Mouse (Mus musculus) heart, postnatal 14 days (tissue): ENCODE measurements around the gene Mto1. TPM values are rescaled to one million over a fixed set of nuclear protein-coding genes. Genes with fewer than 3 reads are reported as not detected.

Experiments used
- DNase-seq, 2 experiments: peaks; one replicate each; pipeline ENCODE4 v3.0.0; 2021 to 2022
- intact Hi-C: fragments of 180-260 bp; cut with DNase I; formaldehyde crosslinking; loops from one replicate; pipeline ENCODE4 v1.15.1; 2025
- long read RNA-seq, 2 experiments: library from polyadenylated mRNA; stranded (forward); transcript quantifications; one replicate each; pipeline ENCODE4 v2.0.0; 2021
- total RNA-seq, 2 experiments: library from RNA; stranded (reverse); gene quantifications; 2 replicates each; pipeline ENCODE4 v1.2.3; 2021

Gene Mto1
- 10 to 100 TPM; 20.6 to 23.5 TPM for total RNA-seq
- long read RNA-seq, experiment 1, transcript Mto1-201 (12 exons, 2,366 nt): major isoform, 31 of 37 reads
- long read RNA-seq, experiment 1, partial matches to known transcripts: 0 of 37 reads
- long read RNA-seq, experiment 1, other reads (novel, unspliced or antisense): 6 of 37 reads
- long read RNA-seq, experiment 2, transcript Mto1-201 (12 exons, 2,366 nt): major isoform, 26 of 29 reads
- long read RNA-seq, experiment 2, partial matches to known transcripts: 0 of 29 reads
- long read RNA-seq, experiment 2, other reads (novel, unspliced or antisense): 3 of 29 reads

DNA sequence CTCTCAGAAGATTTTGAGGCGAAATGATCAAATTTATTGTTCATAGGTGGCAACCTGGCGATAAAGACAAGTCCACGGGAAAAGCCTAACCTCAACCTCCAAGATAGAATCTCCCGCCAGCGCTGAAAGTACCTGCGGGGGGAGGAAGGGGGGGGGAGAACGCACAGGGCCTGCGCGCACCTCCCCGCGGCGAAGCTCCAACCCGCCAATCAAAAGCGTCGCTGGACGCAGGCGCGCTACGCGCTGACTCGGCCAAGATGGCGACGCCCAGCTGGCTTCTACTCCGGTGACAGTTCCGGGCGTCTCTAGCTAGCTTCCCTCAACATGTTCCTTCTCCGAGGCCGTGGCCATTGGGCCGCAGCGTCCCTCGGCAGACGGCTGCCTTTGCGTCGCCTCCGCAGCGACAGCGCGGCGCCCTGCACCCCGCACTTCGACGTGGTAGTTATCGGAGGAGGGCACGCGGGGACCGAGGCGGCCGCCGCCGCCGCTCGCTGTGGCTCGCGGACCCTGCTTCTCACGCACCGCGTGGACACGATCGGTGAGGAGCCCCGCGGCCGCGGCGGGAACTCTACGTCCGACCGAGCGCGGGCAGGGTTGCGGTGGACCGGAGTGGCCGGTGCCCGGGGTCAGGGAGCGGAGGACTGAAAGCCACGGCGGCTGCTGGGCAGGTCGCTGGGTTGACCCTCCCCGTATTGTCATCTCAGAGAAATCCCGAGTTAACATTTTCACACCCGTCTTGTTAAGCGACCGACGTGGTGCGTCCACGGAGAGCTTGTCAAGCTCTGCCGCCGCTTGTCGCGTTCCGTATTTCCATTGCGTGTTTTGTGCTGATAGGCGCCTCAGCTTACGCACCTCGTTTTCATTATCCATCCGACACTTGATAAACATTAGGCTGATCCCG, at the start of gene Mto1, which contains the start of gene Gm17324:
Gene Mto1 (plus strand): TSS at position 236 of the 901 bp plus-strand sequence.
Gene Gm17324 (minus strand): TSS at position 814 of the 901 bp plus-strand sequence.
- intact Hi-C loops: loop anchor here (2.0 to 10.0 kb wide), 2 partner anchors 33 to 343 kb away; partner anchors contain the start of genes Fbxo9 and Ick
- DNase-seq: peak; percentile 93

- no peak for DNase-seq
- intact Hi-C loops: no loop called here
These were observed 47.4 kb upstream of the Mto1 start for GRCm38 (mm10) chr9:78400570-78400969.

- DNase-seq: no peak
- intact Hi-C loops: no loop called here
These were observed 46.4 kb upstream of the Mto1 start for GRCm38 (mm10) chr9:78401596-78401995.

DNA sequence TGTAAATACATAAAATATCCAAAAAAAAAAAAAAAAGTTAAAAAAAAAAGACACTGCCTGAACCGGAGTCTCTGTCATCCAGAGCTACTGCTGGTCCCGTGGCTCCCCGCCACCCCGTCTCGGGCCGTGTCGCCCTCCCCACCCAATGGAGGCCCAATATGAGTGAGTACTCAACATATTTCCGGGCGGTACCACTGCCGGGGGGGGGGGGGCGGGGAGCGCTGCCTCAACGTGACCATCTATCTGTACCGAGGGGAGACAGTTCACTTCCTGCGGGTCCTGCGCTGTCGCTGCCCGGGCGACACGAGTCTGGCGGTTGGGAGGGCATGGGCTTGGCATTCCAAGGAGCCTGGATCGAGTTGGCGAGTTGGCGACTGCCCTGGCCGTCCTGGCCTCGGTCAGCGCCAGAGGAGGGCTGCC, 20.6 kb upstream of the Mto1 start:
- DNase-seq: no peak
- intact Hi-C loops: no loop called here

DNA sequence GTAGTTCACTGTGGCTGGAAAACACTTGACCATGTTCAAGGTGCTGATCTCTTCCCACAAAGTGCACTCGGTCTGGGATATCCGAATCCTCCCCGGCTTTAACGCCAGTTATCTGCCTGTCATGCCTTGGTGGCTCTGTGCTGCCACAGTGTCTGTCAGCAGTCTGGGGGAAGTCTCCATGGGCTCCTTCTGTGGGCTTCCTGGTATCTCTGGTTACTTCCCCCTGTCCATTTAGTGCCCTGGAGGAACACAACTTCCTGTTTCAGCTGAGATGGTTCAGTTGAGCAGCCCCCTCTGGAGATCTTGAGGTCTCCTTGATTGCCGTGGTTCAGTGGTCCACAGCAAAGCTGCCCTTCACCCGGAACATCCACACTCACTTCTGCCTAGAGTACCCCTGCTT, 19.8 kb upstream of the Mto1 start:
- no peak for DNase-seq
- intact Hi-C loops: no loop called here

GRCm38 (mm10) chr9:78428870-78429432, 19.1 kb upstream of the Mto1 start:
- DNase-seq: no peak
- intact Hi-C loops: no loop called here

GRCm38 (mm10) chr9:78429551-78429950, 18.5 kb upstream of the Mto1 start:
- no peak for DNase-seq
- intact Hi-C loops: no loop called here

- DNase-seq: no peak
- intact Hi-C loops: no loop called here
These were observed 17.5 kb upstream of the Mto1 start for GRCm38 (mm10) chr9:78430486-78430885.

- DNase-seq: no peak
- intact Hi-C loops: no loop called here
These were observed 15.5 kb upstream of the Mto1 start for GRCm38 (mm10) chr9:78432471-78432870.

DNA sequence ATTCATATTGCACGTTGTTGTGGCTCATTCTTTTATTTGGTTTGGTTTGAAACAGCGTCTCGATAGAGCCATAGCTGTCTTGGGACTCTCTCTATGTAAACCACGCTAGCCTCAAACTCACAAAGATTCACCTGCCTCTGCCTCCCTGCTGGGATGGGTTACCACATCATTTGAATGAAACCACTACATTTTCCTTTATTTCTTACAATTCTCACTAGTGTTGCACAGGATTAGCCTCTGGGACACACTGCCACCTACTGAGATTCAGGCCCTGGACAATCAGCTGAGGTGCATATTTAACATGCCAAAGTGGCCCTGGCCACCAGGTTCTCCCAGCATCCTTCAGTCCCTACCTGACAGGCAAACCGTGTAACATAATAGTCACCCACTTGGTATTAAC, 8.6 kb upstream of the Mto1 start:
- DNase-seq: no peak
- intact Hi-C loops: loop anchor here (5.0 kb wide), 1 partner anchor 77 kb away; no protein-coding TSS in a partner anchor

DNA sequence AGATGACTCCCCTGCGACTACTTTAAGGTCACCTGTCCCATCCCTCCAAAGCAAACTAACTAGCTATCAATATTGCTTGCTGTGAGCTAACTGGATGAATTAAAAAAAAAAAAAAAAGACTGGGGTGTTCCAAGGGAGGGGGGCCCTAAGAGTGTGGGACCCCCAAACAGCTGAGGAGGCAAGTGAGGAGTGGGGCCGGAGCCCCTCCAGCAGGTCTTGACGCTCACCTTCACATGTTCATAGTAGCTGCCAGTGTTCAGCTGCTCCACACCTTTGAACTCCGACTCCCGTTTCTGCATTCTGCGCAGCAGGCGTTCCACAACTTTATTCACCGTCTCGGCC, 5.8 kb upstream of the Mto1 start:
- no peak for DNase-seq
- intact Hi-C loops: loop anchor here (10.0 kb wide), 1 partner anchor 337 kb away; the partner anchor contains the start of genes Fbxo9 and Ick

DNA sequence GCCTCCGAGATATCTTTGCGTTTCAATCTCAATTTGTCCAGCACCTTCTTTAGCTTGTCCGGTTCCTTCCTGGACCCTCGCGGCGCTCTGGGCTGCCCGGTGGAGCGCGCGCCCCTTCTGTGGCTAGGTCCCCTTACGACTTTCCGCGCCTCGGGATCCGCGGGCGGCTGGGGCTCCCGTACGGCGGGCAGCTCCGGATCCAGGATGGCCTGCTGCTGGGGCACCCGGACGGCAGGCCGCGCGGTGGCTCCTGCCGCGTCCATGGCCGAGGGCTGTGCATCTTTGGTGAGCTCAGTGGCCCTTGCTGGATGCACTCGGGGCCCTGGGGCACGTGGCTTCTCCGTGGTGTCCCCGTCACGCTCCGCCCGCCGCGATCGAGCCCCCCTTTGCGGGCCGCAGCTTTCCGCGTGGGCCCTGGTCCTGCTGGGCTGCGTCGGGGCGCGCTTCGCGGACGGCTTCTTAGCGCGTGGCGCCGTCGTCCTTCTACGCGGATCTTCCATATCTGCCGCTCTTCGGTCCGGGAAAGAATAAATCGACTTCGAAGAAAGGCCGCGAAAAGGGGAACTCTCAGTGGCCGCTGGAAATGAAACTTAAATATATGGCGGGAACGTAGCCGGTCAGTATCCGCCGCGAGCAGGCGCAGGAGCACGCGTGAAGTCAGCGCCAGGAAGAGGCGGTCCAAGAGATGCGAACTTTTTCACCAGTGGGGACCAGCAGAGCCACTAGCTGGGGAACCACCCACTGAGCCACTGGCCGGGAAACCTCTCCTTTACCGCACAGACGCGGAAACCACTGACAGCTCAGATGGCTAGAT, 5.2 kb upstream of the Mto1 start, which contains the start of gene Cgas:
Gene Cgas (minus strand): TSS at position 659 of the 814 bp plus-strand sequence.
- DNase-seq: peak; percentile 69 to 70
- intact Hi-C loops: loop anchor here (10.0 kb wide), 1 partner anchor 338 kb away; the partner anchor contains the start of genes Fbxo9 and Ick

- no peak for DNase-seq
- intact Hi-C loops: loop anchor here (10.0 kb wide), 1 partner anchor 343 kb away; the partner anchor contains the start of genes Fbxo9 and Ick
These were observed 419 bp upstream of the Mto1 start for GRCm38 (mm10) chr9:78447606-78447972.

DNA sequence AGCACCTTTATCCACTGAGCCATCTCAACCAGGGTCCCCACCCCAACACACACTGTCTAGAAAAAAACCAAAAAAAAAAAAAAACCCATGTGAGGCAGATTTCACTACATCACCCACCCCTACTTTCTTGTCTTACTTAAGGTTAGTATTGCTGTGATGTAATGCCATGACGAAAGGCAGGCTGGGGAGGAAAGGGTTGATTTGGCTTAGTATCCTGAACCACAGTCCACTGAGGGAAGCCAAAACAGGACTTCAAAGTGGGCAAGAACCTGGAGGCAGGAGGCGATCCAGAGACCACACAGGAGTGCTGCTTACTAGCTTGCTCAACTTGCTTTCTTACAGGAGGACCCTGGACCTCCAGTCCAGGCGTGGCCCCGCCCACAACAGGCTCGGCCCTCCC, 2.4 kb downstream of the Mto1 start:
- no peak for DNase-seq
- intact Hi-C loops: no loop called here

DNA sequence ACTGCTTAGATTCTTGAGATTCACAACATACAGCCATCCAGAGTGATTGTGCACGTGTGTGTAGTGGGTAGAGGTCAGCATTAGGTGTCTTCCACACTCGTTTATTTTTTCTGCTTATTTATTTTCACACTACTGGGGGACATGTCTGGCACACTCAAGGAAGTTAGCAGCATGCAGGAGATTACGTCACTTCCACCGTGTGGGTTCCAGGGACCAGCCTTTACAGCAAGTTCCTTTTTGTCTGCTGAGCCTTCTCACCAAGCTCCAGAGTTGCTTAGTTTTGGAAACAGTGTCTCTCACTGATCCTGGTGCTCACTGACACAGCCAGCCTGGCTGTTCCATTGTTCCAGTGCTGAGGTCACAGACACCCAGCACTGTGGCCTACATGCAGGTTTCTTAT, 3.4 kb downstream of the Mto1 start:
- intact Hi-C loops: no loop called here
- DNase-seq: peak in 1 of 2 experiments; percentile 10

DNA sequence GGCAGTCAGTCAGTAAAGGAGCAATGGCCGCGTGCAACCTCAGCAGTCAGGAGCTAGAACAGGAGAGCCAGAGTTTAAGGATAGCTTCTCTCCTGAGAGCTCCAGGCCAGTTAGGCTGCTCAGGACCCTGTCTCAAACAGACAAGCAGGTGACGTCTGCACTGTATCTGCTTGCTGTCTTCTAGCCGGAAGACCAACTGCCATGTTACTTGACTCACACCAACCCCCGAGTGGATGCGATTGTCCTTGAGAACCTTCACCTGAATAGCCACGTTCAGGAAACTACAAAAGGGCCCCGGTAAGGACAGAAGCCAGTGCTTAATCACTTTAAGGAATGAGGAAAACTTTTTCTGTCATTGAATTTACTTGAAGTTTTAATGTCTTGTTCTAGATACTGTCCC, 9.0 kb downstream of the Mto1 start:
- DNase-seq: no peak
- intact Hi-C loops: no loop called here

GRCm38 (mm10) chr9:78463337-78463736, 15.3 kb downstream of the Mto1 start:
- intact Hi-C loops: no loop called here

DNA sequence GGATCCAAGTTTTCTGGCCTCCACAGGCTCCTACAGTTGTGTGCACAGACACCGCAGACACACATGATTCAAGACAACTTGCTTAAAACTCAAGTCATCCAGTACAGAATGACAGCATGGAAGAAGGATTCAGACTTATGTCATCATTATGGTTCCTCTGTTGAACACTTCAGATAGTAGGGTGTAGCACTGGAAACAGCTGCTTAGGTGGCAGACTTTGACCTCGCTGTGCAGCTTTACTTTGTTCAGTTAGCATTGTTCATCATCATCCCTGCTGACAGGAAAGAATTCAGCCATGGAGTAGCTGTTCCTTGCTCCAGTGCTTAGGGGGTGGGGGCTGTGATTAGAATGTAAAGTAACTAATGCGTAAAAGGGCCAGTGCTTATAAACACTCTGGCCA, 17.7 kb downstream of the Mto1 start:
- no peak for DNase-seq
- intact Hi-C loops: no loop called here

More at GRCm38 (mm10) chr9:78463337-78463736, 15.3 kb downstream of the Mto1 start:
- no peak for DNase-seq

DNA sequence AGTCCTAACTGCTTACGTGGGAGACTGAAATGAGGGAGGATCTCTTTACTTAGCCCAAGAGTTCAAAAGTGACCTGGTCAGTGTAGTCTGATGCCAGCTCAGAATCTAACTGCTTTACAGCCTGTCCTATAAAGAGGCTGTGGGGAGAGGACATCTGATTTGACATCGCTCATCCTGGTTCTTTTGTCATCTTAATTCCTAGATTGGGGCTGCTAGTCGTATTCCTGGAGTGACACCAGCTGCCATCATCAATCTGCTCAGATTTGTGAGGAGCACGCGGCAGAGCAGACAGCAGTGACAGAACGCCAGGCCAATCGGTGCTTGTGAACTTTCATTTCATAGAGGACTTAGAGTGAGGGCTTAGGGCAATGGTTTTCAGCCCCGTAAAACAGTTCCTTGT, 25.6 kb downstream of the Mto1 start:
- intact Hi-C loops: no loop called here

DNA sequence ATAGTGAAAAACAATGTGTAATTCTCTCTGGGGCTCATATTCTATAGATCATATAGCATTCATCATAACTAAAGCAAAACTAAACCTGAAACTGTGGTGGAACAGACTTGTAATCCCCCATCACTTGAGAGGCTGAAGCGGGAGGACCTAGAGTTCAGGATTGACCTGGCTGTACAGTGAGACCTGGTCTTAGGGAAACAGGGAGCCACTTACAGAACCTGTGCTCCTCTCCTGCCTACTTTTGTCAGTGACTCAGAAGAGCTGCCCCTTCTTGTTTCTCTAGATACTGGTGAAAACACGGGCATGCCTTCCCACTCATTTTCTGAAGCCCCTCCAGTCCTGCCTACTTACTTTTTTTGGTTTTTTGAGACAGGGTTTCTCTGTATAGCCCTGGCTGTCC, 26.3 kb downstream of the Mto1 start:
- intact Hi-C loops: no loop called here
- DNase-seq: no peak

More for the DNA sequence above, 25.6 kb downstream of the Mto1 start:
- DNase-seq: no peak
